Mouse (Mus musculus) liver, embryonic 12.5 days (tissue): Measurements from ENCODE around the gene Gm5798. TPM values are rescaled to one million over a fixed set of nuclear protein-coding genes. Genes with fewer than 3 reads are reported as not detected.
"Not testable (repeated sequence)": the region's sequence is repeated elsewhere in the genome, so short reads cannot be mapped to it uniquely, and the experiment has no call there.

Experiments
- ATAC-seq: fragments of 200-750 bp; cut with Nextera tagmentation; 2 replicates; pipeline ENCODE4 v1.8.0; 2017; ENCODE audit warnings: moderate number of reproducible peaks, mild to moderate bottlenecking, moderate library complexity
- H3K27ac ChIP-seq: fragments of 300-500 bp; sonication (generic); 2 replicates; pipeline ENCODE4 v1.5.1; 2016; ENCODE audit warnings: mild to moderate bottlenecking
- H3K27me3 ChIP-seq: fragments of 300-500 bp; sonication (generic); replicated peaks from 2 replicates; pipeline ENCODE4 v1.6.1; 2016; ENCODE audit warnings: mild to moderate bottlenecking, moderate library complexity
- H3K36me3 ChIP-seq: fragments of 300-500 bp; sonication (generic); 2 replicates; pipeline ENCODE4 v1.6.1; 2016; ENCODE audit warnings: mild to moderate bottlenecking, moderate library complexity
- H3K4me1 ChIP-seq: fragments of 300-500 bp; sonication (generic); 2 replicates; pipeline ENCODE4 v1.6.1; 2016
- H3K4me2 ChIP-seq: fragments of 300-500 bp; sonication (generic); 2 replicates; pipeline ENCODE4 v1.6.1; 2016; ENCODE audit warnings: mild to moderate bottlenecking, moderate library complexity
- H3K4me3 ChIP-seq: fragments of 300-500 bp; sonication (generic); 2 replicates; pipeline ENCODE4 v1.5.1; 2016; ENCODE audit warnings: mild to moderate bottlenecking, moderate library complexity
- H3K9ac ChIP-seq: fragments of 300-500 bp; sonication (generic); 2 replicates; pipeline ENCODE4 v1.6.1; 2016; ENCODE audit warnings: mild to moderate bottlenecking, moderate library complexity
- H3K9me3 ChIP-seq: fragments of 300-500 bp; sonication (generic); replicated peaks from 2 replicates; pipeline ENCODE4 v1.6.1; 2016; ENCODE audit warnings: mild to moderate bottlenecking, moderate library complexity
- WGBS: fragments of 180-500 bp; shearing (Covaris S2); methylation state at CpG from one replicate; pipeline ENCODE4 v1.1.7; 2016; ENCODE audit not compliant: insufficient replicate concordance; 5-methylcytosine and 5-hydroxymethylcytosine counted together
- polyA plus RNA-seq: library from polyadenylated mRNA; unstranded; fragments of >200 nt; fragmentation: Nextera tagmentation; extraction: Ambion mirVana; gene quantifications from 2 replicates; pipeline ENCODE4 v1.2.1, GENCODE M21; 2016

The Gm5798 gene
- polyA plus RNA-seq = not detected in 2 replicates

- H3K27ac ChIP-seq, H3K4me1 ChIP-seq, ATAC-seq, H3K4me2 ChIP-seq, H3K4me3 ChIP-seq, H3K36me3 ChIP-seq, H3K9ac ChIP-seq, H3K27me3 ChIP-seq, H3K9me3 ChIP-seq: not testable (repeated sequence)
- WGBS = 38% methylated on average over 2 of the region's 2 CpGs
Observed at GRCm38 (mm10) chr14:41348309-41348708, at the start of gene Gm5798. TSS of gene Gm5798 (plus strand) at chr14:41348609.

GRCm38 (mm10) chr14:41386279-41386678, 37.9 kb downstream of the Gm5798 start, which contains the start of gene Gm7945:
TSS of gene Gm7945 (minus strand) at chr14:41386379.
- ATAC-seq, H3K4me2 ChIP-seq, H3K27ac ChIP-seq, H3K4me3 ChIP-seq, H3K27me3 ChIP-seq, H3K9ac ChIP-seq, H3K36me3 ChIP-seq, H3K9me3 ChIP-seq, H3K4me1 ChIP-seq: not testable (repeated sequence)
- no CpG with 5 or more reads among the region's 3 CpGs for whole genome bisulfite sequencing

Other genes with a start within 250 kb of the Gm5798 start
- gene Mat1a, start 243.6 kb upstream of the Gm5798 start, polyA plus RNA-seq = 0.54 and 0.55 TPM in 2 replicates
- not detected in 2 replicates for gene Sftpa1, start 216.8 kb upstream of the Gm5798 start, polyA plus RNA-seq
- gene Mbl1, start 197.2 kb upstream of the Gm5798 start, polyA plus RNA-seq = 9.2 and 9.9 TPM in 2 replicates
- 0.17 TPM in 1 of 2 replicates, not detected in the other for gene Sftpd, start 163.5 kb upstream of the Gm5798 start, polyA plus RNA-seq
- not detected in 2 replicates for gene Gm2832, start 69.8 kb upstream of the Gm5798 start, polyA plus RNA-seq
- not detected in 2 replicates for gene Gm7945, start 37.8 kb downstream of the Gm5798 start, polyA plus RNA-seq
- gene Gm6482, start 59.7 kb downstream of the Gm5798 start, polyA plus RNA-seq = not detected in 2 replicates
- not detected in 2 replicates for gene Gm7954, start 104.9 kb downstream of the Gm5798 start, polyA plus RNA-seq
- gene Gm3486, start 140.9 kb downstream of the Gm5798 start, polyA plus RNA-seq = not detected in 2 replicates
- gene Gm7970, start 207.0 kb downstream of the Gm5798 start, polyA plus RNA-seq = not detected in 2 replicates
- not detected in 2 replicates for gene 1700049E17Rik2, start 224.6 kb downstream of the Gm5798 start, polyA plus RNA-seq